Mouse (Mus musculus): ENCODE data around the gene Ndst2. TPM values are rescaled to one million over a fixed set of nuclear protein-coding genes. Genes with fewer than 3 reads are reported as not detected.

Ndst2 gene
- polyA plus RNA-seq, 1 experiment from 2014 or later: 12.6 TPM

DNA sequence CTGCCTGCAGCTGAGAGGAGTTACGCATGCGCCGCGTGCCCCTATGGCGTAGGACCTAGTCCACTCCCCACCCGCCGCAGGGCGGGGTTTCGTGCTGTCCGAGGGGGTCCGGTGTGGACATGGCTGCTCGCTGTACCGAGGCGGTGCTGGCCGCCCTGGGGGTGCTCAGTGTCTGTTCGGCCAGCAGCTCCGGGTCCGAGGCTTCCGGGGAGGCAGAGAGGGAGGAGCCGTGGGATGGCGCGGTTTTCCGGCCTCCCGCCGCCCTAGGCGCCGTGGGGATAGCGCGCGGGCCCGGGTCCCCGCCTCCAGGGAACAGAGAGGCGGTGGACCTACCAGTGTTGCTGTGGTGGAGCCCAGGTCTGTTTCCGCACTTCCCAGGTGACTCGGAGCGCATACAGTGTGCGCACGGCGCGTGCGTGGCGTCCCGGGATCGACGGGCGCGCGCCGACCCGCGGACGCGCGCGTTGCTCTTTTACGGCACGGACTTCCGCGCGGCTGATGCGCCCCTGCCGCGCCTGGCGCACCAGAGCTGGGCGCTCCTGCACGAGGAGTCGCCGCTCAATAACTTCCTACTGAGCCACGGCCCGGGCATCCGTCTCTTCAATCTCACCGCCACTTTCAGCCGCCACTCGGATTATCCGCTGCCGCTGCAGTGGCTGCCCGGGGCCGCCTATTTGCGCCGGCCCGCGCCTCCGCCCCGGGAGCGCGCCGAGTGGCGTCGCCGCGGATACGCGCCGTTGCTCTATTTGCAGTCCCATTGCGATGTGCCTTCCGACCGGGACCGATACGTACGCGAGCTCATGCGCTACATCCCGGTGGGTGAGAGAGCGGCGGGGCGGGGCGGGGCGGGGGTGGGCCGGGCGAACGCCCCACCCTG, 39.2 kb downstream of the Ndst2 start, which contains the start of gene Fut11:
Gene Fut11, plus strand, starts transcription at position 85 of the 877 bp plus-strand sequence.
- Histone ChIP-seq H3K4me1 (ENCODE audit: insufficient read depth) (peaks cover 29% of the 10 kb centered on the region), H3K4me3 (ENCODE audit: low read depth, low read length) (peak within 1 kb of the TSS; percentile 93), H3K9me3 (ENCODE audit: low read length) (no peaks in the 10 kb centered on the region), H3K4me2 (ENCODE audit: low read depth, low read length) (peak within 1 kb of the TSS; percentile 93), H3K9ac (replicated peaks) (peak within 1 kb of the TSS; percentile 93), H3K27ac (ENCODE audit: low read depth) (peak within 1 kb of the TSS; percentile 96), H3K27me3 (ENCODE audit: insufficient read depth, low read length) (no peaks in the 10 kb centered on the region), H3K36me3 (replicated peaks; ENCODE audit: insufficient read depth, low read length) (peaks cover 42% of the 10 kb centered on the region)
- DNase-seq (peak; percentile 86), ATAC-seq (peak; percentile 85)
- TF ChIP-seq EP300 (IDR thresholded peaks at IDR 0.05; ENCODE audit: low read depth) (no peak), CTCF (IDR thresholded peaks at IDR 0.05; ENCODE audit: low read depth) (no peak)
- whole genome bisulfite sequencing (ENCODE audit: insufficient replicate concordance): under 1% methylated on average over 100 of the region's 111 CpGs

DNA sequence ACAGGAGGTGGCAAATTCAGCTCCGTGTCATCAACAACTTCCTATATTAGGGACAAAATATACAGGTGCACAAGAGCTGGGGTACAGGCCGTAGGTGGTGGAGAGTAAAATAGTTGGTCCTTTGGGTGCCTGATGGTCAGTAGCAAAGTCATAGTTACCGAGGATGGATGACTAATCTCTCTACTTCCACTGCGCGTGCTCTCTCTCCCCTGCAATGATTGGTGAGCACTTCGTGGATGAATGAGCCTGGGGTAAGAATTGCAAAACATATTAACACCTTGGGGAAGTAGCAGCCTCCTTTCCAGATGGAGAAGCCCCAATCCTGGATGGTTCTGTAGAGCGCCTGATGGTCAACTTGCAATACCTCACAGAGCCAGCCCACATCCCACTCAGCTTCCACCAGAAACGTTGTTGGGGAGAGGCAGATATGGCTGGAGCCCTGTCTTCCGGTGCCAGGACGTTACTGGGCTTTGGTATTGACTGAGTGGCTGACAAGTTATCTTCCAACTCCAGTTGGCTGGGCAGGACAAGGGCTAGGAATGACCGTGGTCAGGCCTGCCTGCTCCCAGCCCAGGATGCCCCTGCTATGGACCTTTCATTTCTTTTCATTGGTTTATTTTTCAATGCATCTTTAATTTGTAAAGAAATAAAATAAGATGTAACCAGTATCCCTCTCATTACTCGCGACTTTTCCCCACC, 40.0 kb downstream of the Ndst2 start:
- 39% methylated on average over 13 of the region's 13 CpGs for WGBS (ENCODE audit: insufficient replicate concordance)
- Histone ChIP-seq H3K9ac (replicated peaks) (peak overlapping the region; percentile 93), H3K9me3 (ENCODE audit: low read length) (no peaks in the 10 kb centered on the region), H3K4me3 (ENCODE audit: low read depth, low read length) (peak overlapping the region; percentile 93), H3K4me1 (ENCODE audit: insufficient read depth) (peaks cover 29% of the 10 kb centered on the region), H3K27me3 (ENCODE audit: insufficient read depth, low read length) (no peaks in the 10 kb centered on the region), H3K4me2 (ENCODE audit: low read depth, low read length) (peak overlapping the region; percentile 93), H3K27ac (ENCODE audit: low read depth) (peak overlapping the region; percentile 96), H3K36me3 (replicated peaks; ENCODE audit: insufficient read depth, low read length) (peaks cover 49% of the 10 kb centered on the region)
- TF ChIP-seq CTCF (IDR thresholded peaks at IDR 0.05; ENCODE audit: low read depth) (no peak), EP300 (IDR thresholded peaks at IDR 0.05; ENCODE audit: low read depth) (no peak)
- DNase-seq: no peak
- peak; percentile 8; the same call in 1 of the 2 replicates for ATAC-seq

DNA sequence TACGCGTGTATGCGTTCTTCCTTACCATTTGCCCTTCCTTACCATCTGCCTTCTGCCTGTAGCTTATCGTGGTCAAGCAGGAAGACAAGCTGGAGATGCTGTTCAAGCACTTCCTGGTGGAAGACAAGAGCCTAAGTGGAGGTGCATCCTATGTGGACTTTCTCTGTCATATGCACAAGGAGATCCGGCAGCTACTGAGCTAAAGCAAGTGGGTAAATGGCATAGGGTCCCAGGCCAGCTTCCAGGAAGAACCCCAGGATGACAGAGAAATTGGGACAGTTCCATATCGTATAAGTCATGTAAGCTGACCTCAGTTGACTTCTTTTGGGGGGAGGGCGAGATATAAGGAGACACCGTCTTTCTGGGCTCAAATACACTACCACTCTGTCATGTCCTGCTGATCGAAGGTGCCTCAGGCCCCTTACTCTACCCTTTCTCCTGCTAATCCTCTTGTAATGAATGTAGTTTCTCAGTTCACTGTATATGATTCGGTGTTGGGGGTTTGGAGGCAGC, 40.7 kb downstream of the Ndst2 start:
- DNase-seq (no peak), ATAC-seq (no peak)
- H3K27ac ChIP-seq (ENCODE audit: low read depth): peak overlapping the region; percentile 96; the same call in 1 of the 2 replicates
- H3K4me1 ChIP-seq (ENCODE audit: insufficient read depth): peaks cover 27% of the 10 kb centered on the region
- WGBS (ENCODE audit: insufficient replicate concordance): 78% methylated on average over 10 of the region's 10 CpGs
- peaks cover 56% of the 10 kb centered on the region for H3K36me3 ChIP-seq (replicated peaks; ENCODE audit: insufficient read depth, low read length)
- H3K9me3 ChIP-seq (ENCODE audit: low read length): no peaks in the 10 kb centered on the region
- no peaks in the 10 kb centered on the region for H3K27me3 ChIP-seq (ENCODE audit: insufficient read depth, low read length)
- TF ChIP-seq CTCF (IDR thresholded peaks at IDR 0.05; ENCODE audit: low read depth) (no peak), EP300 (IDR thresholded peaks at IDR 0.05; ENCODE audit: low read depth) (no peak)
- no peak overlapping the region for H3K4me2 ChIP-seq (ENCODE audit: low read depth, low read length)
- no peak overlapping the region for H3K4me3 ChIP-seq (ENCODE audit: low read depth, low read length)
- H3K9ac ChIP-seq (replicated peaks): no peak overlapping the region

- peaks cover 71% of the 10 kb centered on the region for H3K36me3 ChIP-seq (replicated peaks; ENCODE audit: insufficient read depth, low read length)
- H3K27ac ChIP-seq (ENCODE audit: low read depth): no peak overlapping the region
- no peak for ATAC-seq
- peaks cover 22% of the 10 kb centered on the region for H3K4me1 ChIP-seq (ENCODE audit: insufficient read depth)
- no peak overlapping the region for H3K4me2 ChIP-seq (ENCODE audit: low read depth, low read length)
- DNase-seq: no peak
- WGBS (ENCODE audit: insufficient replicate concordance): 83% methylated on average over 6 of the region's 6 CpGs
- TF ChIP-seq EP300 (IDR thresholded peaks at IDR 0.05; ENCODE audit: low read depth) (no peak), CTCF (IDR thresholded peaks at IDR 0.05; ENCODE audit: low read depth) (no peak)
- H3K9ac ChIP-seq (replicated peaks): no peak overlapping the region
- H3K4me3 ChIP-seq (ENCODE audit: low read depth, low read length): no peak overlapping the region
- no peaks in the 10 kb centered on the region for H3K27me3 ChIP-seq (ENCODE audit: insufficient read depth, low read length)
- H3K9me3 ChIP-seq (ENCODE audit: low read length): no peaks in the 10 kb centered on the region
Observed at GRCm38 (mm10) chr14:20691772-20692171, 42.6 kb downstream of the Ndst2 start.

DNA sequence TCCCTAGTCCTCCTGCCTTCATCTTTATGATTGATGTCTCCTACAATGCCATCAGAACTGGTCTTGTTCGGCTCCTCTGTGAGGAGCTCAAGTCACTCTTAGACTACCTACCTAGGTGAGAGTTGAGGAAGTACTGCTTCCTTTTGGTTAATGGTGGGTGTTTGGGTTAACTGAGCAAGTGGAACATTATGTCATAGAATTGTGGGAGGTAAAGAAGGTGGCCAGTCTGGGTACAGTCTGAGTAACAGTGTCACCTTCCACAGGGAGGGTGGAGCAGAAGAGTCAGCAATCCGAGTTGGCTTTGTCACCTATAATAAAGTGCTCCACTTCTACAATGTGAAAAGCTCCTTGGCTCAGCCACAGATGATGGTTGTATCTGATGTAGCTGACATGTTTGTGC, 45.4 kb downstream of the Ndst2 start:
- H3K27ac ChIP-seq (ENCODE audit: low read depth): no peak overlapping the region

DNA sequence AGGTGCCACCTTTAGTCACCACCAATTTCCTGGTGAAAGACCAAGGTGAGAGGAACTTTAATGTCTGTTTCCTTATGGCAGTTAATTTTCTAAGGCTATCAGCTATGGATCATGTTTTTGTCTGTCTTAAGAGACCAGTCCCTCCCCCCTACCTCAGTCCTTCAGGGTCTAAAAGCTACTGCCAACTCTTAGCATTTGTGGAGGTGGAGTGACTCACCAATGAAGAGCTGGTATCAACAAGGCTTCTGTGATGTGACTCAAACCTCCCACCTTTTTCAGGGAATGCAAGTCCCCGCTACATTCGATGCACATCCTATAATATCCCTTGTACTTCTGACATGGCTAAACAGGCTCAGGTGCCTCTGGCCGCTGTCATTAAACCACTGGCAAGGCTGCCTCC, 47.8 kb downstream of the Ndst2 start:
- H3K9me3 ChIP-seq (ENCODE audit: low read length): no peaks in the 10 kb centered on the region
- H3K27ac ChIP-seq (ENCODE audit: low read depth): no peak overlapping the region
- no peak overlapping the region for H3K4me3 ChIP-seq (ENCODE audit: low read depth, low read length)
- DNase-seq (no peak), ATAC-seq (no peak)
- peaks cover 7% of the 10 kb centered on the region; the same call in 1 of the 2 replicates for H3K4me1 ChIP-seq (ENCODE audit: insufficient read depth)
- H3K4me2 ChIP-seq (ENCODE audit: low read depth, low read length): no peak overlapping the region
- TF ChIP-seq CTCF (IDR thresholded peaks at IDR 0.05; ENCODE audit: low read depth) (no peak), EP300 (IDR thresholded peaks at IDR 0.05; ENCODE audit: low read depth) (no peak)
- H3K36me3 ChIP-seq (replicated peaks; ENCODE audit: insufficient read depth, low read length): peaks cover 96% of the 10 kb centered on the region
- H3K9ac ChIP-seq (replicated peaks): no peak overlapping the region
- no peaks in the 10 kb centered on the region for H3K27me3 ChIP-seq (ENCODE audit: insufficient read depth, low read length)
- 90% methylated on average over 3 of the region's 3 CpGs for WGBS (ENCODE audit: insufficient replicate concordance)

More for the DNA sequence above, 45.4 kb downstream of the Ndst2 start:
- WGBS (ENCODE audit: insufficient replicate concordance): 89% methylated on average over 2 of the region's 2 CpGs
- no peak for ATAC-seq
- no peak overlapping the region for H3K4me3 ChIP-seq (ENCODE audit: low read depth, low read length)
- H3K36me3 ChIP-seq (replicated peaks; ENCODE audit: insufficient read depth, low read length): peaks cover 95% of the 10 kb centered on the region
- no peak for DNase-seq
- no peak overlapping the region for H3K4me2 ChIP-seq (ENCODE audit: low read depth, low read length)
- H3K4me1 ChIP-seq (ENCODE audit: insufficient read depth): peaks cover 3% of the 10 kb centered on the region; the same call in 1 of the 2 replicates
- no peak for TF ChIP-seq CTCF (IDR thresholded peaks at IDR 0.05; ENCODE audit: low read depth)
- no peak for TF ChIP-seq EP300 (IDR thresholded peaks at IDR 0.05; ENCODE audit: low read depth)
- H3K9ac ChIP-seq (replicated peaks): no peak overlapping the region
- no peaks in the 10 kb centered on the region for H3K27me3 ChIP-seq (ENCODE audit: insufficient read depth, low read length)
- H3K9me3 ChIP-seq (ENCODE audit: low read length): no peaks in the 10 kb centered on the region

All from liver, postnatal 0 days (tissue).